Mouse (Mus musculus) lung, postnatal 36 days (tissue): ENCODE data around the gene Spock2.
"Not testable (repeated sequence)": the region's sequence is repeated elsewhere in the genome, so short reads cannot be mapped to it uniquely, and the experiment has no call there.

Experiments used
- DNase-seq: peaks from one replicate; pipeline ENCODE4 v3.0.0; 2022; ENCODE audit warnings: mixed read lengths

The Spock2 gene

GRCm38 (mm10) chr10:60151107-60151663, 45.2 kb downstream of the Spock2 start:
- DNase-seq, result no peak

- no peak for DNase-seq
Measured at GRCm38 (mm10) chr10:60156016-60156415, 50.0 kb downstream of the Spock2 start.

GRCm38 (mm10) chr10:60158144-60158543, 52.1 kb downstream of the Spock2 start:
- no peak for DNase-seq

- not testable (repeated sequence) for DNase-seq
Measured at GRCm38 (mm10) chr10:60161397-60161796, 55.4 kb downstream of the Spock2 start.

GRCm38 (mm10) chr10:60162184-60162972, 56.4 kb downstream of the Spock2 start:
- not testable (repeated sequence) for DNase-seq

- no peak for DNase-seq
Measured at GRCm38 (mm10) chr10:60162973-60163255, 56.9 kb downstream of the Spock2 start.

GRCm38 (mm10) chr10:60164869-60165268, 58.9 kb downstream of the Spock2 start:
- no peak for DNase-seq

- DNase-seq, result no peak
Measured at GRCm38 (mm10) chr10:60166068-60166467, 60.0 kb downstream of the Spock2 start.

GRCm38 (mm10) chr10:60168306-60168705, 62.3 kb downstream of the Spock2 start:
- peak; percentile 21 for DNase-seq

GRCm38 (mm10) chr10:60168960-60169359, 62.9 kb downstream of the Spock2 start:
- peak; percentile 37 for DNase-seq

- no peak for DNase-seq
Measured at GRCm38 (mm10) chr10:60170326-60171089, 64.5 kb downstream of the Spock2 start.

GRCm38 (mm10) chr10:60171368-60171767, 65.3 kb downstream of the Spock2 start:
- no peak for DNase-seq

GRCm38 (mm10) chr10:60172306-60172705, 66.3 kb downstream of the Spock2 start:
- no peak for DNase-seq

- DNase-seq, result peak; percentile 33
Measured at GRCm38 (mm10) chr10:60173035-60173434, 67.0 kb downstream of the Spock2 start.

GRCm38 (mm10) chr10:60174506-60174905, 68.5 kb downstream of the Spock2 start:
- DNase-seq, result no peak

- DNase-seq, result not testable (repeated sequence)
Measured at GRCm38 (mm10) chr10:60175306-60175705, 69.3 kb downstream of the Spock2 start.
